Mouse (Mus musculus): ENCODE measurements around the gene Ccdc33.

Gene Ccdc33

DNA sequence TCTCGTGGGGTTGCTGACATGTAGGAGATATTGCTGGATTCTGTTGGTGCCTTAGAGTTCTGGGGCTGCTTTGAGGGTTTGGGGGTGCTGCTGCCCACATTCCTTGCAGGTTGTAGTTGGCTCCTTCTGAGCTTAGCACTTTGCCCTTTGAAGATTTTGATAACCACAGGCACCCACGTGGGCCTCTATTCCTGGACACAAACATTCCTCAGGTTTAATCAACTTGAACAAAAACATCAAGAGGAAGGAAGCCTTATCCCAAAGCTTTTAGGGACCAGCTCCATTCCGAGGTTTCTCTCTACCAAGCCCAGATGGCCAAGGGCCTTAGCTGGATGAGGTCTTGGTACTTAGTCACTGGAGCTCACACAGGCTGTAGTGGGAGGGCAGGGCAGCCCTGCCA, 12.3 kb upstream of the Ccdc33 start:
- in situ Hi-C loops (cut with MboI, MseI): no loop called here

- in situ Hi-C loops (cut with MboI, MseI): no loop called here
These were observed 10.9 kb upstream of the Ccdc33 start for GRCm38 (mm10) chr9:58129508-58129907.

- in situ Hi-C loops (cut with MboI, MseI): no loop called here
These were observed 10.3 kb upstream of the Ccdc33 start for GRCm38 (mm10) chr9:58128926-58129413.

DNA sequence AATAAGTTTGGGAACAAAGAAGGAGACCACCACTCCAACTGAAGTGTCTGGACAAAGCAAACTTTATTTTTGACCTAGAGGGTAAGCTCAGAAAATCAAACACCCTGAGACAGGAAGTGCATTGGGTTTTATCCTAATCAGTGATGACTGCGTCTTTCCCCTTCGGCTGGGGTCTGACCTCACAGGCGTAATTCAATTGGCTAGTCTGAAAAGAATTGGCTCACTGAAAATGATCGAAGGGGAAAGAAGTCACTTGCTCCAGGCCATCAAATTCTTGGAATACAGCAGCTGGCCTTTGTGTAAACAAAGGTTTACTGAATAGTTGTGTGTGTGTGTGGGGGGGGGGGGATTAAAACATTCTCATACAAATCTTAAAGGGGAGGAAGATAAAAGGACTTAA, 7.2 kb upstream of the Ccdc33 start:
- in situ Hi-C loops (cut with MboI, MseI): no loop called here

GRCm38 (mm10) chr9:58125085-58125484, 6.5 kb upstream of the Ccdc33 start:
- in situ Hi-C loops (cut with MboI, MseI): no loop called here

DNA sequence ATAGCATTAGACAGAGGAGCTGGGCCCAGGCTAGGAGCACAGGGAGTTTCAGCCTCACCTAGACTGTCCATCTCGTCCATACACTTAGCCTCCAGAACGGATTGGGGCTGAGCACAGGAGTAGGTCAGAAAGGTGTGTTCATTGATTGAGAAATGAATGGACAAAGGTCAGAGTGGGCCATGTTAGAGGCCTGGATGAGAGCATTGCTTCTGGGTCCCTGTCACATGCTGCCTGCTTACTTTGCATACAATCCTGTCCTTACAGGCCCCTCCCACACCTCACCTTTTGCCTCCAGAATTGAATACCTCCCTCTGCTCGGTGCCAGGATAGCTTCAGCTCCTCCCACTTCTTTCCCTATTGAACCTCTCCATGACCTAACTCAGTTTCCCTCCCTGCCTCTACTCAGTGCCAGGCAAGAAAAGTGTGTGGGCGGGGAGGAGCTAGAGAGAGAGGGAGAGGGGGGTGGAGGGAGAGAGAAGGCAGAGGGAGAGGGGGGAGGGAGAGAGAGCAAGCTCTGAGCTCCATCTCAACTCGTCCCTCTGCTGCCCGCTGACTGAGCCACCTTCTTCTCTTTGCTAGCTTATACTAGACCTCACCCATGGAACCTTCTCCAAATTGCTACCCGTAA, 2.5 kb downstream of the Ccdc33 start:
- in situ Hi-C loops (cut with MboI, MseI): loop anchor here (10.0 kb wide), 1 partner anchor 251 kb away; no protein-coding TSS in a partner anchor

GRCm38 (mm10) chr9:58115297-58115925, 3.2 kb downstream of the Ccdc33 start:
- in situ Hi-C loops (cut with MboI, MseI): loop anchor here (10.0 kb wide), 1 partner anchor 251 kb away; no protein-coding TSS in a partner anchor

DNA sequence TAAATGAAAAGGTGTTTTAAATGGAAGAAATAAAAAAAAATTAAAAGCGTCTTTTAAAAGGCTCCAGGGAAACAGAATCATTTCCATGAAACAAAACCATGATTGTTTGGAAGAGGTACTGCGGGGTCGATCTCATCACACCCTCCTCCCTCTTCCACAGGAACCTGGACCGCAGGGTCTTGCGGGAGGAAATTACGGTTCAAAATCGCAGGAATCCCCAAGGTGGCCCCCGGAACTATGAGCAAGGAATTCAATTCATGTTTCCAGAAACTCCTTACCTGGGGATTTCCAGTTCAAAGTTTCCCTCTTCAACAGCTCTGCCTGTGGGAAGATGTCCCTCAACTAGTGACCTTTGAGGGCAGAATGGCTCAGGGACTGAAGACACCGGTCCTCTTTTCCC, 4.6 kb downstream of the Ccdc33 start:
- in situ Hi-C loops (cut with MboI, MseI): loop anchor here (10.0 kb wide), 1 partner anchor 249 kb away; no protein-coding TSS in a partner anchor

DNA sequence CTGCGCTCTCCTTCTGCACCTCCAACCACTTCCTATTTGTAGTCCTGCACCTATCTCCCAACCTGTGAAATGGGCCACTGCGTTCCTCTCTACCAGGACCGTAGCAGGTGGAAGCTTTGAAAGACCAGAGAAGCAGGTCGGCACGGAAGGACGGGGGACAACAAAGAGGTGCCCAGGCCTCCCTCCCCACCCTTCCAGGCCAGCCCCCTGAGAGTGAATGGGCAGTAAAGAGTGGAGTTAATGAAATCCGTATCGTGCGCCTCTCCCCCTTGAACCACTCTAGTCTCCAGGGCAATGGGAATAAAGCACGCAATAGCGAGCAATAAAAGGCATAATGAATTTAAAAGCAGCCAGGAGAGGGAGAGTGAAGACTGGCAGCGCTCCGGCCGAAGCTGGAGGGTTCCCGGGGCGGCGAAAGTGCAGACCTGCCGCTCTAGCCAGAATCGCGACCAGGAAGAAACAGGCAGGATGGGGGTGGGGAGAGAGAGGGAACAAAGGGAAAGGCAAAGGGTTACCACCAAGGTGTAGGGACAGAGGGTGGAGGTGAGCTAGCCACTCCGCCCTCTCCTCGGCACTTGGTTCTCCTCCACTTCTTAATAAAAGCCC, 5.2 kb downstream of the Ccdc33 start:
- in situ Hi-C loops (cut with MboI, MseI): loop anchor here (10.0 kb wide), 1 partner anchor 249 kb away; no protein-coding TSS in a partner anchor

- in situ Hi-C loops (cut with MboI, MseI): loop anchor here (10.0 kb wide), 1 partner anchor 248 kb away; no protein-coding TSS in a partner anchor
These were observed 5.8 kb downstream of the Ccdc33 start for GRCm38 (mm10) chr9:58112866-58113278.

GRCm38 (mm10) chr9:58112321-58112751, 6.3 kb downstream of the Ccdc33 start:
- in situ Hi-C loops (cut with MboI, MseI): loop anchor here (10.0 kb wide), 1 partner anchor 248 kb away; no protein-coding TSS in a partner anchor

DNA sequence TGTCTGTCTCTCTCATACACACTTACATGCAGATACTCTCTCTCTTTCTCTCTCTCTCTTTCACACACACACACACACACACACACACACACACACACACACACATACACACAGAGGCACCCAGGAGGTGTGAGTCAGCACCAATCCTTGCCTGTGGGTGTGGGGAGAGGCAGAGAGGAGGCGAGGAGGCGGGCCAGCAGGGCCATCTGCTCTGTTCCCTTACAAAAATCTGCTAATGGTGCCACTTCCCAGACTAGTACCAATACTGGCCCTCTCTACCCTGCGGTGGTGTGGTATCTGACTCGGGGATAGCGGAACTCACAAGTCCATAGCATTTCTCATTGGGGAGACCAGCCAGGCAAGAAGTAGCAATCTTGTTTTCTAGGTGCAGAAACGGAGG, 7.2 kb downstream of the Ccdc33 start:
- in situ Hi-C loops (cut with MboI, MseI): loop anchor here (10.0 kb wide), 1 partner anchor 247 kb away; no protein-coding TSS in a partner anchor

GRCm38 (mm10) chr9:58110787-58111186, 7.8 kb downstream of the Ccdc33 start:
- in situ Hi-C loops (cut with MboI, MseI): loop anchor here (10.0 kb wide), 1 partner anchor 246 kb away; no protein-coding TSS in a partner anchor

DNA sequence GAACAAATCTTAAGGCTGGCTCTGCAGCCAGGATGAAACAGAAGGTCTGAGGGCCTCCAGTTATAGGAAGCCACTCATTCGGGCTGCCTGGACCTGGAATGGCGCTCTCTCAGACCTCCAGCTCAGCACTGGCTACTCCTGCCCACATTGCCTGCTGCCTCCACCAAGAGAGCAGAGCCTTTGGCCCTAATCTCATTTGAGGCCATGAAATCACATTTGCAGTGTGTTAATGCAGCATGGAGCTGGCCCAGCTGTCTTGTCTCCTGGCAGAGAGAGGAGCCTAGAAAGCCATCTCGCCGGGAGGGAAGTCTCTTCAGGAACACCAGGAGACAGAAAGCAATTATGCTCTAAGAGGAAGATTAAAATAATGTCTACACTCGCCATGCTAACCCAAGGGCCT, 11.1 kb downstream of the Ccdc33 start:
- in situ Hi-C loops (cut with MboI, MseI): no loop called here

DNA sequence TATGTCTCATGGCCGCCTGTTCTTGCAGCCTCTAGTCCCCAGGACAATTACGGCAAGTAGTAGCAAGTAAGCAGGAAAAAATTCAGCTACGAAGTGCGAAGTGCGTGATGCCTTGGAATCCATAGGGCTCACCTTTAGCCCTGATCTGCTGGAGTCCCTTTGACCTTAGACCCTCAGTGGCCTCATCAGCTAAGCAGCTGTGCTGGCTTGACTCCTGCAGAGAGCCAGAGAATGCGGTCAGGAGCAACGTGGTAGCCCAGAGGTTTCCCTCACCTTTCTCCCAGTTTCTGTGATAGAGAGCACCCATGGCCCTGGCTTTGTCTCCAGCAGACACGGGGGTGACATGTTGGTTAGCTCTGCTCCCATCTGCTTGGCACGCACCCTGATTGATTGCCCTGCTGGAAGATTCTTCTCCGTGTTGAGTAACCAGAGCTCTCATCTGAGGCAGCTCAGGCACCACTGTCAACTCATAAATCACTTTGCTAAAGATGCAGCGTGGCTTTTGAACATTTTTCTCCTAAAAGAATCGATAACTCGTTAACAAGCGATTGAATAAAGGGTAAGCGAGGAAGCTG, 12.9 kb downstream of the Ccdc33 start:
- in situ Hi-C loops (cut with MboI, MseI): no loop called here

DNA sequence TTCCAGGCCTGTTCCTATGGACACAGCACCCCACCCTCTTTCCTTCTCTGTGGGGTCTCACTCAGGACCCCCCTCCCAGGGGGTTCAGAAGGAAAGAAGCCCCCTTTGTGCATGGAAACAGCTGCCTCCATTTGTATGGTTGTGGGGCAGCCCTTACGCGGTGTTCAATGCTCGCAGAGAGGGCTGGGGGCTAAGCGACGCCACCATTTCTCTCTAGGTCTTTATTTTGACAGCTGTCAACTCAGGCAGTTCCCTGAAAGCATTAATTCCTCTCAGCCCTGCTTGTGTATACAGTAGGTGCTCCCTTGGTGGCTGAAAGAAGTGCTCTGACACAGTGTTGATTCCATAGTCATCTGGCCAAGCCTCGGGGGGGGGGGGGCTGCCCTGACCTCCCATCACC, 15.0 kb downstream of the Ccdc33 start:
- in situ Hi-C loops (cut with MboI, MseI): no loop called here

DNA sequence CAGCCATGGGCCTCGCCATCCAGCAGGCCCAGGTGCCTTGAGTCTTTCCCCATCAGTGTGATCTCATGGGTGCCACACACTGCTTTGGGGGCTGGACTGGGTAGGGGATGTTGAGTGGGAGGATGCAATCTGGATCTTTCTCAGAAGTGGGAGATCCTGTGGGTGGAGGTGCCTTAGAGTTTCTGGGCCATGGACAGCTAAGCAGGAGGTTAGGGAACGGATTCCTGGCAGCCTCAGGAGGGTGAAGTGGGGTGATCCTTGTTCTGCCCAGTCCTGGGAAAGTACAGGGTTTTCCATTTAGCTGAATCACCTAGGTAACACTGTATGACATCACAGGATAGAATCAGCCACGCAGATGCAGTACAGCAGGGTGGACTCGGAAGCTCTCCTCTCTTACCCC, 16.6 kb downstream of the Ccdc33 start:
- in situ Hi-C loops (cut with MboI, MseI): no loop called here

GRCm38 (mm10) chr9:58099836-58100565, 18.6 kb downstream of the Ccdc33 start:
- in situ Hi-C loops (cut with MboI, MseI): no loop called here

DNA sequence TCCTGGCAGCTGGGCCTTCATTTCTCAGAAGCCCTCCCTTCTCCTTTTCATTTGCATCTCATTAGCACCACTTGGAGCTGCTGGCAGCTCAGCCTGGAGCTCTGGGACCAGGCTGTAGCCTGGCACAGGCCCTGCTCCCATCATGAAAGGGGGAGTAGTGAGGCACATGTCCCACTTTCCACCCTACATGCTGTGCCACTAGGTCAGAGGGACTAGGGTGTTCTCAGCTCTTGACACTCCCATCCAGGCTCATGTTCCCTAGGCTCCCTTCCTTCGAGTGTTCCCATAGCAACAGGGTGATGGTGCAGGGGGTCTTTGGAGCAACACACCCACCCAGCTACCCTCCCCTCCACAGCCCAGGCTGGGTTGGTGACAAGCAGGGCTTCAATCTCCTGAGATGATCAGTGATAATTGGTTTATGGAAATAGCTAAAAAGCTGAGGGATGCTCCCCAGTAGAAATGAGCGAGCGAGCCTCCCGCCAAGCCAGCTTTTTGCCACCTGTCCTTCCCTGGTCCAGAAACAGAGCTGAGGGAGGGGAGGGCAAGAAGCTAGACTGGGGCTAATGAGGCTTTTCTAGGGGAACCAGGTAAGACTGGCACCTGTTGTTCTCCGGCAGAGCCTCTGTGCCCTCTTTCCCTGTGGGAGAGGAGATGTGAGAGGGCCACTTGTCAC, 21.9 kb downstream of the Ccdc33 start:
- in situ Hi-C loops (cut with MboI, MseI): no loop called here

DNA sequence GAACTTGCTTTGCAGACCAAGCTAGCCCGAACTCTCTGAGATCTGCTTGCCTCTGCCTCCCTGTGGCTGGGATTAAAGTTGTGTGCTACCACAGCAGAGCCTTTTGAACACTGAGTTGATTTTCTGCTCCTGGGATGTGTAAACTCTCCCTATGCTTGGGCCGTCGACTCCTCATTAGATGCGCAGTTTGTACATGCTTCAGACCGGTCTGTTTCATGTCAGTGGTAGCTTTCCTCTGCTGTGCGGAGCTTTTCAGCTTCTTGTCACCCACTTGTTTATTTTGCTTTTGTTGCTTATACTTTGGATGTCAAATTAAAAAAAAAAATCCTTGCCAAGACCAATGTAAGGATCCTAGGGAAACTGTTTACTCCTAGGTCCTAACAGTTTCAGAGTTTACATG, 22.6 kb downstream of the Ccdc33 start:
- in situ Hi-C loops (cut with MboI, MseI): no loop called here

- in situ Hi-C loops (cut with MboI, MseI): no loop called here
These were observed 24.8 kb downstream of the Ccdc33 start for GRCm38 (mm10) chr9:58093776-58094175.
